Mouse (Mus musculus): ENCODE results near the gene Me3.

DNA sequence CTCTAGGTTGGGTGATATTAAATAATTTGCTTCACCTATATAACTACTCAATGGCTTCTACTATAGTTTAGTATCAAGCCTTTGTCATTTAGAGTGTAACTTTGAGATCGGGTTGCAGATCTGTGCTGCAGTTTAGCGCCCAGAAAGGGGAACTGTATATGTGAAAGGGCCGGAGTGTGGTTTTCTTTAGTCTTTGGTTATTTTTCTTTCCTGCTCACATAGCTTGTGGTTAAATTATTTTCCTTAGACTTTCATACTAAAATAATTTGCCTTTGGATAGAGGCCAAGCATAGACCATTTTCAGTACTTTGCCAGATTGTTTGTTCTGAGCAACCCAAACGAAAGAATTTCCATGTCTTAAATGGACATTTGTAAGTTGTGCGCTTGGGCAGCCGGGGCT lies 46.9 kb downstream of the Me3 start:
- TF ChIP-seq CTCF (IDR thresholded peaks at IDR 0.05; ENCODE audit: insufficient read depth, low read depth, low read length) (no peak), POLR2A (IDR thresholded peaks at IDR 0.05; ENCODE audit: insufficient read depth, low read depth, low read length) (no peak)
